Mouse (Mus musculus): ENCODE data around the gene Slc35a3. TPM values are rescaled to one million over a fixed set of nuclear protein-coding genes. Genes with fewer than 3 reads are reported as not detected.

The Slc35a3 gene
- polyA plus RNA-seq, 2 experiments: 9.6 to 20.7 TPM

DNA sequence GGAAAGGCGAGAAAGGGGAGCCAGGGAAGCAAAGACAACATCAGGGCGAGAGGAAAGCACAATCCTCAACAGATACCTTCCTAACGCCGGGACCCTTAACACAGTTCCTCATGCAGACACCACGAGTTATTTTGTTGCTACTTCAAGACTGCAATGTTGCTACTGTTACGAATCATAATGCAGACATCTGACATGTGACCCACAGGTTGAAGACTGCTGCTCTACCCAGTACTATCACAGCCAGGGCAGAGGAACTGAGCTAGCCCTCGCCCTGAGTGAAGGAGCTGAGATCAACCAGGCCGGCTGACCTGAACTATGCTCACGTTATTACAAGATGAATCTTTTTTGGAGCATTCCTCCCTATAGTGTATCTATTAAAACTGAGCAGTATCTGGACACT, 28.3 kb upstream of the Slc35a3 start:
- DNase-seq (ENCODE audit: low spot score): no peak
- H3K27me3 ChIP-seq (ENCODE audit: control insufficient read depth, insufficient read depth, low read length): no peaks in the 10 kb centered on the region
- no peak overlapping the region for H3K4me2 ChIP-seq (replicated peaks; ENCODE audit: low read depth, low read length, severe bottlenecking)
- H3K36me3 ChIP-seq (ENCODE audit: control insufficient read depth, insufficient read depth, low read length): peaks cover 9% of the 10 kb centered on the region
- H3K4me3 ChIP-seq (replicated peaks; ENCODE audit: low read length): no peak overlapping the region
- no peak overlapping the region for H3K27ac ChIP-seq (replicated peaks; ENCODE audit: low read depth, low read length)
- WGBS: 79% methylated on average over 9 of the region's 9 CpGs
- H3K4me1 ChIP-seq (ENCODE audit: control insufficient read depth, insufficient read depth, low read length): no peaks in the 10 kb centered on the region
- H3K9me3 ChIP-seq (ENCODE audit: control insufficient read depth, low read length): no peaks in the 10 kb centered on the region
- H3K9ac ChIP-seq (ENCODE audit: low read depth, low read length, severe bottlenecking): no peak overlapping the region
- TF ChIP-seq POLR2A (IDR thresholded peaks at IDR 0.05; ENCODE audit: borderline replicate concordance, extremely low read depth, insufficient read depth, insufficient read length): no peak
- no peak for ATAC-seq (ENCODE audit: low FRiP score, low read depth)

DNA sequence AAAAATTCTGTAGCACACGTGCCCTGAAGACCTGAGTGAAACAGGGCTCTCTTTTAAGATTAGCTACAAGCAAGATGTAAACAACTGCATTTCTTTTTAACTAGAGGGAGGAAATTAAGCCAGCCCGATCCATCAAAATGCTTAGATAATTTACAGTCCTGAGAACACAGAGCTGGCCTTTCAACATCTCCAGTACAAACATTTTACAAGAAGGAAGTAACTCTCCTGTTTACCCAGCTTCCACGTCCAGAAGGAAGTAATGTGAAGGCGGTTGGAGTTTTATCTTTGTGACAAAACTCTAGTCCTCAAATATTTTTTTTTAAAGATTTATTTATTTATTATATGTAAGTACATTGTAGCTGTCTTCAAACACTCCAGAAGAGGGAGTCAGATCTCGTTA, 27.5 kb upstream of the Slc35a3 start:
- no peak for DNase-seq (ENCODE audit: low spot score)

DNA sequence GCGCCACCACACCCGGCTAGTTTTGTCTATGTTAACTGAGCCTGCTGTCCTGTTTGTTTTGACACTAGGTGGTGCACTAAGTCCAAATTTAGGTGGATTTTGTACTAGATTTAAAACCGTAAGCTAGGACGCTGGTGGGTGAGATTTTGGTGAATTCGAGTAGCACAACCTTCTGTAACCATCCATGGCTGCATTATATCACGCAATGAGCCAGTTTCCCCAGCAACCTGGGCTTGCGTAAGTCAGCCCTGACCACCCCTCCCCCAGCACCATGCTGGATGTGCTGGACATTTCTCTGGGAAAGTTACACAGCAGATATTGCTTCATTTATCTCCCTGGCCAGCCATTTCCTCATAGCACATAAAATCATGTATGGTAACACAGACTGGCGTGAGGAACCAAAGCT, 24.7 kb upstream of the Slc35a3 start:
- no peak overlapping the region for H3K27ac ChIP-seq (replicated peaks; ENCODE audit: low read depth, low read length)
- H3K27me3 ChIP-seq (ENCODE audit: control insufficient read depth, insufficient read depth, low read length): no peaks in the 10 kb centered on the region
- no peak overlapping the region for H3K4me3 ChIP-seq (replicated peaks; ENCODE audit: low read length)
- H3K9ac ChIP-seq (ENCODE audit: low read depth, low read length, severe bottlenecking): no peak overlapping the region
- H3K36me3 ChIP-seq (ENCODE audit: control insufficient read depth, insufficient read depth, low read length): no peaks in the 10 kb centered on the region
- no peak for ATAC-seq (ENCODE audit: low FRiP score, low read depth)
- H3K4me2 ChIP-seq (replicated peaks; ENCODE audit: low read depth, low read length, severe bottlenecking): no peak overlapping the region
- no peaks in the 10 kb centered on the region for H3K9me3 ChIP-seq (ENCODE audit: control insufficient read depth, low read length)
- TF ChIP-seq POLR2A (IDR thresholded peaks at IDR 0.05; ENCODE audit: borderline replicate concordance, extremely low read depth, insufficient read depth, insufficient read length): no peak
- DNase-seq (ENCODE audit: low spot score): no peak
- H3K4me1 ChIP-seq (ENCODE audit: control insufficient read depth, insufficient read depth, low read length): no peaks in the 10 kb centered on the region
- 80% methylated on average over 8 of the region's 8 CpGs for WGBS

More for the DNA sequence above, 27.5 kb upstream of the Slc35a3 start:
- Histone ChIP-seq H3K27ac (replicated peaks; ENCODE audit: low read depth, low read length) (no peak overlapping the region), H3K36me3 (ENCODE audit: control insufficient read depth, insufficient read depth, low read length) (peaks cover 9% of the 10 kb centered on the region), H3K27me3 (ENCODE audit: control insufficient read depth, insufficient read depth, low read length) (no peaks in the 10 kb centered on the region), H3K4me1 (ENCODE audit: control insufficient read depth, insufficient read depth, low read length) (no peaks in the 10 kb centered on the region), H3K4me3 (replicated peaks; ENCODE audit: low read length) (no peak overlapping the region), H3K9ac (ENCODE audit: low read depth, low read length, severe bottlenecking) (no peak overlapping the region), H3K9me3 (ENCODE audit: control insufficient read depth, low read length) (no peaks in the 10 kb centered on the region), H3K4me2 (replicated peaks; ENCODE audit: low read depth, low read length, severe bottlenecking) (no peak overlapping the region)
- ATAC-seq (ENCODE audit: low FRiP score, low read depth): no peak
- WGBS: 66% methylated on average over 4 of the region's 5 CpGs
- no peak for TF ChIP-seq POLR2A (IDR thresholded peaks at IDR 0.05; ENCODE audit: borderline replicate concordance, extremely low read depth, insufficient read depth, insufficient read length)

DNA sequence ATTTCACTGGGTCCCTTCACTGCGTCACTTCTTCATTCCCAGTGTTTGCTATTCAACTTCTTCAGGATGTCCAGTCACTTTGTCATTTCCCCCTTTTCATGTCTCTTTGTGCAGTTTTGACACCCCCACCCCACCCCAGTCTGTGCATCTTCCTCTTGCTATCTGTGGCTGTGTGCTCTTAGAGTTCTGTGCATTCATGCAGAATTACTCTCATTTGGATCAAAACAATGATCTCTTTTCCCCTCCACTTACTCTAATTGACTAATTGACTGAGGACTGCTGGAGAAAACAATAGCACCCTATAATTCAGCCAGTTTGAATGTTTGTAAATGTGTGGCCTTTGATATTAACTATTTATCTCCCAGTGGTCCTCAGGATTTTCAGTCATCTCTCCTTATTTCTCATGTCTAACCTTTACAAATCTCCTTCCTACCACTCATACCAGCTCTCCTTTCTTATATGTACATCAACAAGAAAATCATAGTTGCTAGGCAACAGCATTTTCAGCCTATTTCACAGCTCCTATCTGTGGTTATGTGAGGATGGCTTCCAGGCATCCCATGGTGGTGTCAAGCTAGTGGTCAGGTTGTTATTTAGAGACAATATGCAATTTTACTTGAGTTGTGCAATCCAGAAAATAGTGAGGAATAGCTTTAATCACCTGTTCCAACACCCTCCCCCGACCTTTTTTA, 17.0 kb upstream of the Slc35a3 start:
- no peak for TF ChIP-seq POLR2A (IDR thresholded peaks at IDR 0.05; ENCODE audit: borderline replicate concordance, extremely low read depth, insufficient read depth, insufficient read length)
- Histone ChIP-seq H3K9ac (ENCODE audit: low read depth, low read length, severe bottlenecking) (no peak overlapping the region), H3K27ac (replicated peaks; ENCODE audit: low read depth, low read length) (no peak overlapping the region), H3K4me2 (replicated peaks; ENCODE audit: low read depth, low read length, severe bottlenecking) (no peak overlapping the region), H3K27me3 (ENCODE audit: control insufficient read depth, insufficient read depth, low read length) (no peaks in the 10 kb centered on the region), H3K9me3 (ENCODE audit: control insufficient read depth, low read length) (no peaks in the 10 kb centered on the region), H3K4me3 (replicated peaks; ENCODE audit: low read length) (no peak overlapping the region), H3K4me1 (ENCODE audit: control insufficient read depth, insufficient read depth, low read length) (no peaks in the 10 kb centered on the region), H3K36me3 (ENCODE audit: control insufficient read depth, insufficient read depth, low read length) (no peaks in the 10 kb centered on the region)
- ATAC-seq (ENCODE audit: low FRiP score, low read depth) (no peak), DNase-seq (ENCODE audit: low spot score) (no peak)
- WGBS: 74% methylated on average over 2 of the region's 2 CpGs

DNA sequence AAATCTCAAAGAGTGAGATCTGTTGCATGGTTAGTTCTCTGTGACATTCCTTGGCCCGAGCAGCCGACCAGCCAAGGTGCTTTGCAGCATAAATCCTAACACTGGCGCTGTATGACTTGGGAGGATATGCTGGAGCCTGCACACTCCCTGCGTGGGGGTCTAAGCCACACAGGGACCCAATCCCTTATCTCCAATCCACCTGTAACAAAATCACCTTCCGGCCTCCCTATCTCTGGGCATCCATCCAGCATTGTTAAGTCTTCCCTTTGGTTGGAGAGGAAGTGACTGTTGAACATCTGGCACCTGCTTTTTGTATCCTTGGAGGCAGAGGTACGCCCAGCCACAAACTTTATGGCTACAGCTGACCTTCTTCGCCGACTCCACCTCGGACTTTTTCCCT, 14.2 kb upstream of the Slc35a3 start:
- Histone ChIP-seq H3K4me2 (replicated peaks; ENCODE audit: low read depth, low read length, severe bottlenecking) (no peak overlapping the region), H3K4me1 (ENCODE audit: control insufficient read depth, insufficient read depth, low read length) (no peaks in the 10 kb centered on the region), H3K9ac (ENCODE audit: low read depth, low read length, severe bottlenecking) (no peak overlapping the region), H3K27ac (replicated peaks; ENCODE audit: low read depth, low read length) (no peak overlapping the region), H3K4me3 (replicated peaks; ENCODE audit: low read length) (no peak overlapping the region), H3K36me3 (ENCODE audit: control insufficient read depth, insufficient read depth, low read length) (no peaks in the 10 kb centered on the region), H3K27me3 (ENCODE audit: control insufficient read depth, insufficient read depth, low read length) (no peaks in the 10 kb centered on the region), H3K9me3 (ENCODE audit: control insufficient read depth, low read length) (no peaks in the 10 kb centered on the region)
- TF ChIP-seq POLR2A (IDR thresholded peaks at IDR 0.05; ENCODE audit: borderline replicate concordance, extremely low read depth, insufficient read depth, insufficient read length): no peak
- DNase-seq (ENCODE audit: low spot score) (no peak), ATAC-seq (ENCODE audit: low FRiP score, low read depth) (no peak)
- 55% methylated on average over 9 of the region's 9 CpGs for WGBS

All from limb, embryonic 14.5 days (tissue).